In the genomic region with DNA sequence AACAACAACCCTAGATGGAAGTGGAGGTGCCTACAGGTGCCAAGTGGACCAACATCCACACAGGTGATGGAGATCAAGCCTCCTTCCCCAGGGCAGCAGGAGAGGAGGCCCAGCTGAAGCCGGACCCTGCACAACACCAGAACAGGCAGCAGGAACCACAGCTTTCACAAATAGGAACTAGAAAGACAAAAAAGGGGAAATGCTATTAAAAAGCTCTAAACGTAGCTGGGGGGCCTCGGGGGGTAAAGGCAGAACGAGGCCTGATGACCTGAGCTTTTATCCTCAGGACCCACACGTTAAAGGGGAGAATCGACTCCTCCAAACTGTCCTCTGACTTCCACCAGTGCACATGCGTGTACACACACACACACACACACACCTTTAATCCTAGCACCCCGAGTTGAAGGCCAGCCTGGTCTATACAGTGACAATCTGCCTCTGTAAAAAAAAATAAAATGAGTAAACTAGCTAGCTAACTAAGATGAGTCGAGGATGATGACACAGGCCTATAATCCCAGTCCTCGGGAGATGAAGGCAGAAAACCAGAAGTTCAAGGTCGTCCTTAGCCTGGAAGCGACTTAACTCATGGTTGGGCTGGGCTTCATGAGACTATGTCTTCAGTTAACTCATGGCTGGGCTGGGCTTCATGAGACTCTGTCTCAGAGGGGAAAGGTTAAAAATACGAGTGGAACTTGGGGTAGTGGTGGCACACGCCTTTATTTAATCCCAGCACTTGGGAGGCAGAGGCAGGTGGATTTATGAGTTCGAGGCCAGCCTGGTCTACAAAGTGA, we compare ENCODE assay signal across 21 mouse cellular contexts.
DNase-seq lines count a peak whose midpoint lies in the region.
"Had no signal": no experiment of that assay in that cellular context is flagged by ENCODE, and none has a peak within 500 bp of the region (broad histone marks: within the 10 kb centered on the region; RNA-seq: fewer than 3 reads in every experiment).

No protein-coding gene starts in this region.

- H3K36me3 ChIP-seq in megakaryocyte, embryonic 14.5 days (replicated peaks; ENCODE audit: low read length), result no peaks in the 10 kb centered on the region
- H3K36me3 ChIP-seq: hindbrain, embryonic 12.5 days; lung, embryonic 15.5 days; stomach, embryonic 15.5 days had no signal

- H3K4me3 ChIP-seq in megakaryocyte, embryonic 14.5 days (replicated peaks), result peak overlapping the region; percentile 64
- H3K4me3 ChIP-seq: gastrocnemius, adult 2 months; hindbrain, embryonic 12.5 days; layer of hippocampus, adult 2 months; lung, embryonic 15.5 days; stomach, embryonic 15.5 days had no signal

- H3K4me1 ChIP-seq in megakaryocyte, embryonic 14.5 days, result peaks cover 58% of the 10 kb centered on the region
- H3K4me1 ChIP-seq: lung, embryonic 15.5 days; stomach, embryonic 15.5 days had no signal

- no peaks in the 10 kb centered on the region for H3K9me3 ChIP-seq in megakaryocyte, embryonic 14.5 days
- H3K9me3 ChIP-seq: hindbrain, embryonic 12.5 days; lung, embryonic 15.5 days; stomach, embryonic 15.5 days had no signal

- peaks cover 29% of the 10 kb centered on the region for H3K27me3 ChIP-seq in megakaryocyte, embryonic 14.5 days (replicated peaks)
- H3K27me3 ChIP-seq: hindbrain, embryonic 12.5 days; lung, embryonic 15.5 days; stomach, embryonic 15.5 days had no signal

- peak; percentile 43 to 45 for DNase-seq in spleen, postnatal 36 days (ENCODE audit: low spot score in 2 of 2)
- no peak for DNase-seq in spleen, postnatal 14 days (ENCODE audit: low spot score in 2 of 2)
- peak; percentile 52 for DNase-seq in ZHBTc4 (ENCODE audit: low read depth, low spot score)
- DNase-seq in layer of hippocampus, adult 9-10 months (ENCODE audit: low spot score), result no peak
- DNase-seq in c-Kit-positive CD71-positive TER-119-positive erythroid progenitor cells, embryonic 14.5 days (ENCODE audit: low spot score), result no peak
- DNase-seq in cerebellum, postnatal 4 days (ENCODE audit: low spot score in 2 of 2), result no peak
- DNase-seq: adrenal gland, postnatal 10 days; cerebellum, adult 18-20 months; cerebellum, postnatal 36 days; gastrocnemius, adult 2 months; heart, postnatal 10 days; kidney, adult 18-20 months; left cerebral cortex, postnatal 4 days; retina, postnatal 1 day; right cerebral cortex, postnatal 4 days; thymus, adult 2 months had no signal

Comparison
In these comparisons a context has a peak if more than half of its experiments do, and no peak if none do; other contexts are left out.
1. DNase-seq: peak in spleen, postnatal 36 days (2 of 2) and ZHBTc4 (single experiment); none in spleen, postnatal 14 days (0 of 2), layer of hippocampus, adult 9-10 months (single experiment), c-Kit-positive CD71-positive TER-119-positive erythroid progenitor cells, embryonic 14.5 days (single experiment) and cerebellum, postnatal 4 days (0 of 2).